Mouse (Mus musculus): ENCODE results near the gene Slc25a10.
A peak's percentile ranks its signal among the peaks of the same experiment; 100 is the strongest.

Slc25a10 gene

GRCm38 (mm10) chr11:120484265-120484981 is 7.2 kb upstream of the Slc25a10 start, which contains the start of gene Mrpl12:
Gene Mrpl12 (plus strand): TSS chr11:120484613.
- peak; percentile 83 for DNase-seq (ENCODE audit: low spot score)

DNA sequence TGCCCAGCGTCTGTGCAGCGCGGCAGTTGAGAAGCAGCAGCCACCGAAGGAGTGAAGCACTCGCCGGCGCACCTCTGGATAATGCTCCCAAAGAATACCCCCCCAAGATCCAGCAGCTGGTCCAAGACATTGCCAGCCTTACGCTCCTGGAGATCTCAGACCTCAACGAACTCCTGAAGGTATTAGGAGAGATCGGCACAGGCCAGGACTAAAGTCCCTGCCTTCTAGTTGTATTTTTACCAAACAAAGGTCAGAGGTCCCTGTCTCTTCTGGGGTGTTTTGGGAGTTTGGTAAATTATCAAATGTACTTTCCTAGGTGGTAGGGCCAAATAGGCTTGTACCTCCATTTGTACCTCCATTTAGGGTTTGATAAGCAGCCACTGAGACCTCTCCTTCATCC is 6.4 kb upstream of the Slc25a10 start:
- DNase-seq (ENCODE audit: low spot score), result no peak

GRCm38 (mm10) chr11:120488516-120488915 is 3.1 kb upstream of the Slc25a10 start:
- DNase-seq (ENCODE audit: low spot score), result no peak

- DNase-seq (ENCODE audit: low spot score), result peak; percentile 49
Measured at GRCm38 (mm10) chr11:120489054-120489761, 2.4 kb upstream of the Slc25a10 start.

DNA sequence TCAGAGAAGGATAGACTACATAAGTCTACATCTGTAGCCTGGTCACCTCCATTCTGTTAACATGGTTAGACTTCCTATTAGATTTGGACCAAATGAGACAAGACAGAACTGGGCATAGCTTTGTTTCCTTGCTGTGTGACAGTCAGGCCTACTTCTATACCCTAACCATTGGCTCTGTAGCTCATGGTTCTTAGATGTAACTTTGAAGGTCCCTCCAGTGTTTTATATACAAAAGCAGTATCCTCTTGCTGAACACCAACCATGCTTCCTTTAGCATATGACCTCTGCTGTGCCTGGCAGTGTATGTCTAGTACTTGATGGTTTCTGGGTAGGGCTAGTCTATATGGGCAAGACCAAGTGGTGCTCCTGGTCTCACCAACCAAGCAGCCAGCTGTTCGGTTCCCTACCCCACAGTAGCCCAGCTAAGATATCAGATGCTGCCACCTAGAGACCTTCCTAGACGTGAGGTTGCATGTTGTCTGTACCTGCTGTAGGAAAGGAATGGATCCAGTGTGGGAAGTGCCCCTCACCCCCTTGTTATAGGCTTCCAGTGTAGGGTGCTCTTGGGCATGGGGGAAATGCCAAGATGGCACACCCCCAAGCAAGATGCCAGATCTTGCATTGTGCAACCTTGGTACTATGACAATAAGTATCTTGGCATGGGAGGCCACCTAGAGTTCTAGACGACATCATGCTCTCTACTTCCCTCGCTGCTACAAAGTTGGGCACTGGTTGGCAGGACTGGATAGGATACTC is 1.2 kb upstream of the Slc25a10 start:
- DNase-seq (ENCODE audit: low spot score), result no peak

DNA sequence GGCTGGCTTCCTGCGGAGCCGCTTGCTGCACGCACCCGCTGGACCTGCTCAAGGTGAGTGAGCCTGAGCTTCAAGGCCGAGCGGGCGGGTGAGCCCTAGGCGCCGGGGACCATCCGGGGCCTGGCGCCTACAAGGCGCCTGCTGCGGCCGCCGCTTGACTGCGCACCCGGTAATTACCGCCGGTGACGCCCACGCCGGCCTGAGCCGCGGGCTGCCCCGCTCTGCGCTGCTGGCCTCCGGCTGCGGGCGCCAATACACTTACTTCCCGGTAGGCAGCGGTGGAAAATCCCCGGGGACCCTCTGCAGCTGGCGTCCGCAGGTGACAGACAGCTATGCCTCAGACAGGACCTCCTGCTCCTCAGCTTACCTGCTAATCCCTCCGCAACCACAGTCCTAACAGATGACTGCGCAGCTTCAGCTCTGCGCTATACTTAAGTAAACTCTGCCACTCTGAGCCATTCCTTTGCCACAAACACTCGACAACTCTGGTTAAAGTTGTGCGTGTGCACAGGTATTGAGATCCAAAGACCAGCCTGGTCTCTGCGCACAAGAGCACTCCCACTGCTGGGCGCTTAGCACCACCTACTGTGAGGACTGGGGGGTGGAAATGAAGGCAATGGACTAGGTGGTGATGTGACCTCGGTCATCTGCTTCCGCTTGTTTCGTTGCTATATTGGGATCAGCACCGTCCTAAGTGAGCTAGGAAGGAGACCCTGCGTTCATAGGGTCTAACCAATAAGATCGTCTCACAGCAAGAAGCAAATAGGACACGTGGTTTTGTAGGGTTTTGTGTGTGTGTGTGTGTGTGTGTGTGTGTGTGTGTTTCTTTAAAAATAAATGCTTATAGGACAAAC is 611 bp downstream of the Slc25a10 start:
- no peak for DNase-seq (ENCODE audit: low spot score)

- DNase-seq (ENCODE audit: low spot score), result no peak
Measured at GRCm38 (mm10) chr11:120492878-120493203, 1.2 kb downstream of the Slc25a10 start.

- no peak for DNase-seq (ENCODE audit: low spot score)
Measured at GRCm38 (mm10) chr11:120493351-120493750, 1.7 kb downstream of the Slc25a10 start.

- DNase-seq (ENCODE audit: low spot score), result no peak
Measured at GRCm38 (mm10) chr11:120493911-120494310, 2.3 kb downstream of the Slc25a10 start.

DNA sequence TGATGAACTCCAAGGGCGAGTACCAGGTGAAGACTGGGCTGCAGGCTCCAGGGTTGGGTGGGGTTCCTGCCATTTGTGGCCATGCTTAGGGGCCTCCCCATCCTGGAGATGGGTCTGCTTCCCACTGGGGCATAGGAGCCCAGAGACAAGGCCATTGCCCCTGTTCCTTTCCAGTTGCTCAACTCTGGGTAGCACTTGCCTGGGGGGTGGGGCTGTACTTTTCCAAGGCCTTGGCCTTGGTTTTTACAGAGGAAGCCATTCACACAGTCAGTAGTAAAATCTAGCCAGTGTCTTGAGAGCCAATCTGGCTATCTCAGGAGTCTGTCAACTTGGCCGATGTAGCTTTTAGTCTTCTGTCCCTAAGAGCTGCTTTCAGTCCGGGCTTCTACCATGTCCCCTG is 5.8 kb downstream of the Slc25a10 start:
- DNase-seq (ENCODE audit: low spot score), result peak; percentile 78

- DNase-seq (ENCODE audit: low spot score), result no peak
Measured at GRCm38 (mm10) chr11:120498226-120498625, 6.6 kb downstream of the Slc25a10 start.

DNA sequence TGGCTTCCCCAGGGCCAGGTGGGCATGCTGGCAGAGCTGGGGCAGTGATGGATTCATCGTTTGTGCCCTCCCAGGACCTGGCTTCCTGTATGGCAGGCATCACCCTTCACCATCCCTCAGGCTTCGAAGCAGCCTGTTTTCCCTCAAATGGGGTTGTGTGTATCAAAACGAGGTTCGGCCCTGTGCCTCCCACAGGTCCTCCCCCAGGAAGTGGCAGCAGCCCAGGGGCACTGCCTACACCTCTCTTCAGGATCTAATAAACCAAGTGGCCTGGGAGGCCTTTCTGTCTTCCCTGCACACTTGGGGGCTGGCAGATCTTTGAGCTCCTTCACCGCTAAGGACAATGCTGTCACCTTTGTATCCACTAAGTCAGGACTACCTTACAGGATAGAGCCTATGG is 7.3 kb downstream of the Slc25a10 start:
- DNase-seq (ENCODE audit: low spot score), result no peak

DNA sequence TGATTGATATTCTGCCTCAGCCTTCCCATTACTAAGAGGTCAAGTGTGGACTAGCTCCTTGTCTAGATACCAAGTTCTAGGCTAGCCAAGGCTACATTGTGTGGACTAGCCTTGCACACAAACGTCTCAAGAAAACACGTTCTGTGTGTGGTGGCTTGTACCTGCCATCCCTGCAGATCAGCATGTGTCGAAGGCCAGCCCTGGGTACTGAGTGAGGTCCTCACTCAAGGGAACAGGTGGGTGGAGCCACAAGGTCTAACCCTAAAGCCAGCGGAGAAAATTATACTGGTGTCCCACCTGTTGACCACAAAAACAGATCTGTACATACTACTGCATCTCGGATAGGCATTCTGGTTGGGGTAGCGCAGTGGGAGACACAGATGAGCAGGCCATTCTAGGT is 8.3 kb downstream of the Slc25a10 start:
- DNase-seq (ENCODE audit: low spot score), result no peak

DNA sequence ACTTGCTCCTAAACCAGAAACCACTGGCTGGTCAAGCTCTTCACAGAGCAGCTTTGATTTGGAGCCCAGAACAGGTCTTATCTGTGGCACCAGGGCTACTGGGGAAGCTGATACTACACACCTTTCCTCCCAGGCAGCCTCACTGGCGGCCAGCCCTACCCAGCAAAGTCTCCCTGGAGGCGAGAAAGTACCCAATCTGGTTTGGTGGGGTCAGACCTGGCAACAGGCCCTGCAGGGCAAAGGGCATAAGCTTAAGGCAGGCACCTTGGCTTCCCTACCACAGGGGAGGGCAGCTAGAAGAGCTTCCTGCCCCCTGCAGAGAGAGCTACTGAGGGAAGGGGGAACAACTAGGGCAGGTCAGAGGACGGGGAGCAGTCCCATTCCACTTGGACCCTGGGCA is 8.7 kb downstream of the Slc25a10 start:
- no peak for DNase-seq (ENCODE audit: low spot score)

GRCm38 (mm10) chr11:120501018-120501417 is 9.4 kb downstream of the Slc25a10 start:
- DNase-seq (ENCODE audit: low spot score), result no peak

DNA sequence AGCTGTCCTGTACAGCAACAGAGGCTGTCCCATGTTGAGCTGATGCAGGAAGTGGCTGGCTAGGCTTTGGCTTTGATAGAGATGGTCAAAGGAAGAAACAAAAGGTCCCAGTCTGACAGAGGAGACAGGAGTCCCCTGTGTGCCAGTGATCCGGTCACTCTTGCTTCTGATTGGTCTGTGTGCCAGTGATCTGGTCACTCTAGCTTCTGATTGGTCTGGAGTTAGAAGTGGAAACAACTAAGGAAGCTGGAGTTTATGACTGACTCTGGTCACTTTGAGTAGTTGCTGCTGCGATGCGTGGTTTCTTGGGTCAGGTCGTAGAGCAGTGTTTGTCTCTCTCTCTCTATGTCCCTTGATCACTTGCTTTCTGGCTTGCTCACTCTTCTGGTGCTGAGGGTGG is 10.1 kb downstream of the Slc25a10 start:
- no peak for DNase-seq (ENCODE audit: low spot score)

DNA sequence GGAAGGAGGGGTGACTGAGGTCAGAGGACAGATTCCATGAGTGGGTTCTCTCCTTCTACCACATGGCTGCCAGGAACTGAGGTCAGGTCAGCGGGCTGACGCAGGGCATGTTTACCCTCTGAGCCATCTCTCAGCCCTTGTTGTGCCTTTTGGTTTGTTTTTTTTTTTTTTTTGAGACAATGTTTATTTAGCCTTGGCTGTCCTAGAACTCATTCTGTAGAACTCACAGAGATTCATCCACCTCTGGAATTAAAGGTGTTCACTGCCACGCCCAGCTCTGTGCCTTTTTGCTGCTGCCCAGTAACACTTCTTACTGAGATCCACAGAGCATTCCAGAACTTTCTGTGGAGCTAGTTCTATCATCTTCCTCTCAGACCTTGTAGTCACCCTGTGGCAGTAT is 14.0 kb downstream of the Slc25a10 start:
- DNase-seq (ENCODE audit: low spot score), result no peak

DNA sequence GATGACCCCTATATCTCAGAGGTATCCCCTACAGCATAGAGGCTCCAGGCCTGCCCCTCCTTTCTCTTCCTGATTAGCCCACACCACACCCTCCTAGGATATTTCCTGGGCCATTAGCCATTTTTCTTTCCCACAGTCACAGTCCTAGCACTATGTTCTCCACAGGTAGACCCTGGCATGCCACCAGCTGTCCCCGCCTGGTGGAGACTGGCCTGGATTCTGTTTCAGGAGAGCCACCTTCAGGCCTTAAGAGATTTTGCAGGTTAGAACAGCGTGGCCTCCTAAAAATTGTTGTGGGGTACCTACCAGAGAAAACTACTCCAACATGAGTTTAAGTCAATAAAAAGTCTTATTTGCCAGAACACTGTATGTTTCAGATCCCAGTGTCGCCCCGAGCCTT is 15.3 kb downstream of the Slc25a10 start:
- no peak for DNase-seq (ENCODE audit: low spot score)

DNA sequence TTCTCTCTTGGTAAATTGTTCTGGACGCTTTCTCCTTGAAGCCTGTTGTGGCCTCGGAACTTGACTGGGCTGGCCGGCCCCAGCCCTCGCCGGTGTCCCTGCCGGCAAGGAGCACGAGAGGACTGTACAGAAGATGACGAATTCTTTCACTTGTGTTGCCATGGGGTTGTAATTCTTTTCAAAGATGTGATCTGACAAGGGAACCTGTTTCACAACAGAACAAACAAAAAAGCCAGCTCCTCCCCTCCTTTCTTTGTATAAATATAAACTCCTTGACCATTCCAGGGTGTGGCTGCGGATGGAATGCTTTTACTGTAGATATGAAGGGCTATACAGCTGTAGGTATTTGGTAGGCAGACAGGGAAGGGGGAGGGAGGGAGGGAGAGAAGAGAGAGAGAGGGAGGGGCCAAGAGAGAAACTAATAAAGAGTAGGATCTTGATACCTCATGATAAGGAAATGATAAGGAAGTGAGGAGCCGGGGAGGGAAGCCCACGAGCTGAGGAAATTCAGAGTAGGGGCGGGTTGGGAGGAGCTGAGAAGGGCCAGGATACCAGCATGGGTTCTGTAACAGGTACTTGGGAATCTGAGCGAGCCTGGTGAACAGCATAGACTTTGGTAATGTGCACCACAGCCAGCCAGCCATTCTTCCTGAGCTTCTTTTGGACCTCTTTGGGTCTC is 16.1 kb downstream of the Slc25a10 start:
- DNase-seq (ENCODE audit: low spot score), result no peak

DNA sequence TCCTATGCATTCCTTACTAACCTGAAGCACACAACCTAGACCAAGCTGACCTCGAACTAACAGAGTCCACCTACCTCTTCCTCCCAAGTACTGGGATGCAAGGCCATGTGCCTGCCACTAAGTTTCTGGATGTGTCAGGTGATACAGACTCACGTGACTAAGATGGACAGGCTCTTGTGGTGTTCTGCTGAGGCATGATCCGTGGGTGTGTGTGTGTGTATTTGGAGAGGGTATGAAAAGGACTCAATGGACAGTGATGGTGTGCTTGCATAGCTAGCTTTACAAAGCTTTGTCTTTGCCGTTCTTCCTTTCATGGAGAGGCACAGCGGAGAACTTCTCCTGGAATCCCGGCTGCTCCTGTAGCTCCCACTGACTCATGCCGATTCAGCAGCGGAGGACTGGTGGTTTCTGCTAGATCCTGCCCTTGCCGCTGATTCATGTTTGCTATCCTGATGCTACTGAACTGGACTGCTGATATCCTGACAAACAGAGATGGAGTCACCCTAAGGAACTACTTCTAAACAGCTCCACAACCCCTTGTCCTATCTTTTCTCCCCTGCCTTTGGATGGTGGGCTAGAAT is 16.7 kb downstream of the Slc25a10 start:
- DNase-seq (ENCODE audit: low spot score), result no peak

- no peak for DNase-seq (ENCODE audit: low spot score)
Measured at GRCm38 (mm10) chr11:120509940-120510339, 18.3 kb downstream of the Slc25a10 start.
